Mouse (Mus musculus): ENCODE data around the gene Shisa9.

DNA sequence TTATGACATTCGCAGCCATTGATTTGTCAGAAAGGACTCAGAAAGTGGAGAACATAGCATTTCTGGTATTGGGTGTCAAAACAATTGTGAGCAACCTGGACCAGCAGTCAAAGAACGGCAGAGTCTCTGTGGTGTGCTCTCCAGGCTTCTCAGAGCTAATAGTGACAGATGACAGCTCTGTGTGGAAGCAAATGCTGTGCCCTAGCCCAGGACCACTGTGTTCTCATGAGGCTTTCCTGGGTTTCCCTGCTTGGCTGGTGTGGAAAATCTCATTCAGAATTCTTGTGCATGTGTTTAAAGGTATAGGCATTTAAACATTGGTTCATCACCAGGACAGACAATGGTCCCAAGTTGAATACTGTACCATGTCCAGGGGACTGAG, 234.2 kb downstream of the Shisa9 start:
- no peak for TF ChIP-seq CTCF (IDR thresholded peaks at IDR 0.05; ENCODE audit: low read depth)
- no peak for TF ChIP-seq EP300 (optimal IDR thresholded peaks at IDR 0.05)

Measured in stomach, postnatal 0 days (tissue).